Mouse (Mus musculus) brain, adult 2 months (tissue): ENCODE measurements at regions not wholly inside any gene's neighbourhood (a gene's known extent, or its start where the extent isn't known, plus 50 kb on each side); places are given as distances from the start of the nearest gene placed in this dataset.

Experiments used
- DNase-seq: peaks from one replicate; pipeline ENCODE4 v3.0.0; 2011; ENCODE audit warnings: low read depth, low spot score

DNA sequence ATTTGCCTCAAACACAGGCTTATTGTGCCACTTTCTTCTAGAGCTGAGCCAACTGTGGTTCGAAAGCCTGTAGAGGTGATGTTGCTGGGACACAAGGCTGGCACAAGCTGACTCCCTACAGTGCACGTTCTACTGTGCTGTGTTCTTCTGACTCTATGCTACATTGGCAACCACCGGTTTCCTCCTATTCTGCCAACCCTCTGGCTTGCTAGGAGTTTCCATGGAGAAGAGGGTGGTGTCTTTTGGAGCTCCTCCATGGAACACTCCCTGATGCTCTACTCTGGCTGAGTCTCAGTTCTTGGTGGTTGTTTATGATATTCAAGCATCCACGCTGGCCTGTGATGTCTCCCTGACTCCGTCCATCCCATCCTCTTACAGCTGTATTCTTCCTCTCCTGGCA is 124.9 kb upstream of the Nmur2 start:
- peak; percentile 71 for DNase-seq

DNA sequence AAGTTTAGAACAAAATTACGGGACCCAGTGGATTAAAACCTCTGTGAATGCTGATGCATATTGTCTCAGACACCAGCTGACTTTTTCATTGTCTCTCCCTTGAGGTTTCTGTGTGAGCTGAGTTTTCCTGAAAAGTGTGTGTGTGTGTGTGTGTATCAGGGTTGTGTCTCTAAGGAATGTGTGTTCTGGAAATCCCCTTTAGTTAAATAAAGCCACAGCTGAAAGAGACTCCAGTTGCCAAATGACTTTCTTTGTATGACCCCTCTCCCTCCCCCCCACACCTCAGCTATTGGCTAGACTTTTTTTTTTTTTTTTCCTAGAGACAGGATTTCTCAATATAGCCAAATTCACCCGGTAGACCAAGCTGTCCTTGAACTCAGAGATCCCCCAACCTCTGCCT is 119.5 kb upstream of the Nmur2 start:
- DNase-seq: no peak

DNA sequence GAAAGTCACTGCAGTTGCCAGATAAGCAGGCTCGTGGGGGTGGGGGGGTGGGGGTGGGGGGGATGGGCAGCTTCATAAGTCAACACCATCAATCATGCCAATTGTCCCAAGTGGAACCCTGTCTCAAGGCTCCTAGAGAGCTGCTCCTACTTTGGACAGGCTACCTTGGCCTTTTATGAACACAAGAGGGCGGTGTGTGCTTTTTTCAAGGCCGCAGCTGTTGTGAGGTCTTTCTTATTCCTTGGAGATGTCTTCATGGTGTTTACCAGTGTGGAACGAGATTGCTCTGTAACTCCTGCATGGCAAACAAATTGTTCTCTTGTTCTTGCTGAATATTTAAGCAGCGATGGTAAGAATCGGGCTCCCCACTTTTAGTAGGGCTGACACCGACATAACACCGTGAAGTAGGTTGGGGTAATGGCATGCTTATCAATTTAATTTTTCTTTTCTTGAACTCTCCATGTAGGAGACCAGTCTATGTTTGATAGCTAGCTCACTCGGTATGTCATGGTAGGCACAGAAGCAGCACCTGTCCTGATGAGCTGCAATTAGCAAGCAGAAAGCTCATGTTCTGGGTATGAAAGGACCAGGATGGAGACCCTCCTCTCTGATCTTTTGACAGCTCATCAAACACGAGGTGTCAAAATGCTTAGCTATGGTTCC is 118.7 kb upstream of the Nmur2 start:
- peak; percentile 82 for DNase-seq

DNA sequence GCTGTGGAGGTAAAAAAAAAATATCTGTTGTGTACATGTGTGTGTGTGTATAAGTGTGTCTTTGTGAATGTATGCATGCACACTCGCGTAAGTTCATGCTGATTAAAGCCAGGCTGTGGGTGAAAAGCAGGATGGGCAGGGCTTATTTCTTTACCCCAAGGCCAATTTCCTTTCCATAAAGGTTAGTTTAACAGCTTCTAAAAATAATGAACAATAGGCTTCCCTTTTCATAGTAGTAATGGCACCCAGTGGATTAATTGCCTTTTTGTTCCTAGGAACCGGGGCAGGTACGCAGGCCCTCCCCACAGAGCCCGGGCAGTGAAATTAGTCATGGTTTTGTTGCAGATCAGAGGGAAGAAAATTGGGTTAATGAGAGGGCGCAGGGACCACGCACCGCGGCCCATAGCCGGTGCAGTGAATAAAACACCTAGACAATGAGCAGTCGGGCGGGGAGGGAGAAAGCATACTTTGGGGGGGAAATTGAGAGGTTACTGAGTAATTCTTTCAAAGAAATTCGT is 110.1 kb upstream of the Nmur2 start:
- no peak for DNase-seq

DNA sequence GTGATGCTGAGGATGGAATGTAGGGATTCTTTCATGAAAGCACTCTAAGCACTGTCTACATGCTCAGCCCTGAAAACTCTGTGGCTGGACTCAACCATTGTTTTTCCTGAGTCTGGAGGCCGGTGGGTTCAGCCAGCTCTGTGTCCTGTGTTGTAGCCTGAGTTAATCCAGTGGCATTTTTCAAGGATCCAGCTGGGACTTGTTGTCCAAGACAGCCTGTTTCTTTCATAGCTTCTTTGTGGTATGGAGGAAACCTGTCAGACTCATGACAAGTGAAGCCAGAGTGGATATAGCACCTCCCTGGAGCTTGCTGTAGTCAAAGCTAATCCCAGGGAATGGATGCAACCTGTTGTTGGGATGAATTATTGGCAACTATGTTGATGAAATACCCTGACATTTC is 108.9 kb upstream of the Nmur2 start:
- DNase-seq: no peak

DNA sequence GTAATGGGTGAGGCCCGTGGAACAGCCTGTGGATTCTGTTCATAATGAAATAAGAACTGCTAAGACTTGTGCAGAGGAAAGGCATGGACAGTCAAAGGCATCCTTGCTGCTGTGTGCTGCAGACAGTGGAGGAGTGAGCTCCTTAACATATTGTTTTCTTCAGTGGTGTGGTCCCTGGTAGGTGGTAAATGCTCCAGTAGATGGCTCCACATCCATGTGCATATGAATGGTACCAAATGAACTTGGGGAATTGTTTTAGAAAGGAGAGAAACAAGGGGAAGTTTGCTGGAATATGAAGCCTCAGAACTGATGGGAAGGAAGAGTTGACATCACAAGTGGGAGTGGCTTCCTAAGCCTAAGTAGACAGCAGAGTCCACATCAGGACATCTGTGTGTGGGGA is 108.1 kb upstream of the Nmur2 start:
- peak; percentile 70 for DNase-seq

DNA sequence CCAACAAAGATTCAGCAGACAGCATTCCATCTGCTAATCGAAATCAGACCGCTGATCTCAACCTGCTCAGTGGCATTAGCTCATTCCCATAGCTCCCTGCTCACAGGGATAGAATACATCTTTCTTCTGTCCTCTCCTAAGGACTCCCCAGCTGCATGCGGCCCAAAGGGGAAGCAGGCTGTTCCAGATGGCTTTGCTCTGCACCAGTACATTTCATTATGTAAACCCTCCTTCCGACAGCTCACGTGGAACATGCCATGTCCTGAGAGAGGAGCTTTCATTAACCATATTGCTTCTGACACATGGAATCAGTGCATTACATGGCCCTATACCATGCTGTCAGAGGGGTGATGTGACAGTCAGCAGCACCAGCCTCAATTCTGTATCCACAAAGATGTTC is 105.9 kb upstream of the Nmur2 start:
- DNase-seq: peak; percentile 35

DNA sequence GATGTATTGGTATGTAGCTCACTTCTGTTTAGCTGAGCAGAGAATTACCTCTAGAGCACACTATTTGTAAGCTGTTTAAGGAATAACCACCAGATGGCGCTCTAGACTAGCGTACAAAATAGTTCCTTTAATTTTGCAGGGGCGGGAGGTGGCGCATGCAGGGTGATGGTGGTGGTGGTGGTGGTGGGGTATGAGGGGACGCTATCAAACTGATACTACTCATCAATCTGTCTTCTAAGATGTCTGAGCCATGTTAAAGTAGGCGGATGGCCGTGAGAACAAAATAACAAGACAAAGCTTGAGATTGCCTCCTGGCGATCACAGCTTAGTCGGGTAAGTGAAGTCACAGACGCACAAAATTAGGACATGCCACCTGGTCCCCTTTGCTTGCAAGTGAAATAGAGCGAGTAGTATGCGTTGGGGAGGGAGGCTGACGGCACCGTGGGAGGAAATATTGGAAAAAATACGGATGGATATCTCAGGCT is 90.6 kb upstream of the Nmur2 start:
- DNase-seq: peak; percentile 78

DNA sequence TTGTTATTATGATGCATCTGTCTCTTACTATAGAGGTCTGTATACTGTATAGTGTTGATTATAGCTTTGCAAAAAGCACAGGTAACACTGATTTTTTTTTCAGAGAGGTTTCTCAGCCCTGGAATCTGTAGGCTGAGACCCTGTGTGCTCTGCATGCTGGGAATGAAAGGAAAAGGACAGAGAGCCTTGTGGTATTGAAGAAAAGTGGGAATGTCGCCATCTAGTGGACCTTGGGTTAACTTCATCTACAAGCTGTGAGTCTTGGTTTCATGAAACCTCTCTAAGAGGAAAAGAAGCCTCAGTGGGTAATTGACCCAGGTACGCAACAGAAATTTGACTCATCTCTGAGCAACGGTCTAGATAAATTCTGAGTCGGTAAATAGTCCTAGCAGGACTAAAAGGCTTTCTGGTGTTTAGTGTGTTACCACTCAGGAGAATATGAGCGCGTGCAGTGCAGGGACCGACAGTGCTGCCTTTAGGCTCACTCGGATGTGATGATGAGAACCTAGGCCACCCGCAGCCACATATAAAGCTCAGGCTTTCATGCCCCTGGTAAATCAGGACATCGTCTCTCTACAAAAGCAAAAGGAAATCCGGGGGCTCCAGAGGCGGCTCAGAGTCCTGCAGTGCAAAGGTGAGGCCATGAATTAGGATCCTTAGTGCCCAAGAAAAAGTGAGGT is 75.9 kb upstream of the Nmur2 start:
- peak; percentile 87 for DNase-seq

DNA sequence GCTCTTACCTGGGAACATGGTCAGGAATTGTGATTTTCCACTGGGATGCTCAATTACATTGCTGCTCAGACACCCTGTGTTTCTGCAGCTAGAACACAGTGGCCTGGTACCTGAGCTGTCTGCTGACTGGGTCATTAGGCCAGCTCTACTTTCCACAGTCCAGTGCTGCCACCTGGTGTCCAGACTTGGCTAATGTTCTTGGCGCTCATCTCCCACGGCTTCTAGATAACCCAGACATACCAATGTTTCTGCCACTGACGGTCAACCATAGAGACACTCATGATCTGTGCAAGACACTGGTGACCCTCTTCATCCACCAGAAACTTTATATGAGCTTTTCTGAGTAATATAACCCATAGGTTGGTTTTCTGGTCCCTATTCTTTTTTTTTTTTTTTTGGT is 67.1 kb upstream of the Nmur2 start:
- DNase-seq: peak; percentile 87

DNA sequence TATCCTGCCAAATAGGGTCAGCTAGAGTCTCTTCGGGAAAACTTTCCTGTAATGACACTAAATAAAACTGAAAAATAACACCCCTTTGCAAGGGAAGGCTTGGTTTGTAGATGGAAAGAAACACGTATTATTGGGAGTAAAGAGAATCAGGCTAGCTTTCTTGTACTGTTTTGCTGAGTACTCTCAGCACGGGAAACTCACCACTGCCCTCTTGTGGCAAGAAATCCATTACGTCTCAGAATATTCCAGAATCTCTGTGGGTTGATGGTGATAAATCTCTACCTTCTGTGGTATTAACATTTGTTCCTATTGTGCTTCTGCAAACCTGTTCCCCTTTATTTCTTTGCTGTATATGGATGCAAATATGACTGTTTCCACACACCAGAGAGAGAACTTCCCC is 64.8 kb upstream of the Nmur2 start:
- peak; percentile 79 for DNase-seq

DNA sequence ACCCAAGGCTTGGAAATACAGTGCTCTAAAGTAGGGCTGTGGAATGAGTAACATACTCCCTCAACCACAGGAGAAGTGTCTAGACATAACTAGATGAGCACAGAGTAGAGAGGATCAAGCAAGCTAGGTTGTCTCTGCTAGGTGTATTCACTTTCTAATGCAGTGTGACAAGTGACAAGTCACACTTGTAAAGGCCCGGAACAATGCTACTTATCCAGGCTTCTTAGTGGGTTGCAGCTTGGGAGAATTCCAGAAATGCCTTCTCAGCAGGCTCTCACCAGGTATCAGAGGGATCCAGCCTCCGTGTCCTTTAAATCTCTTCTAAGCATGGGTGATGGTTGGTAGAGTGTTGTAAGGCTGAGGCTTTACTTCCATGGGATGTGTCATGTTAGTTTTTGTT is 52.1 kb upstream of the Nmur2 start:
- DNase-seq: no peak
